Mouse (Mus musculus): ENCODE results near the gene Lefty2. TPM values are rescaled to one million over a fixed set of nuclear protein-coding genes. Genes with fewer than 3 reads are reported as not detected.

Lefty2 gene
- total RNA-seq, 4 experiments from 2014 or later = 1.1 to 3.0 (median 1.4) TPM

DNA sequence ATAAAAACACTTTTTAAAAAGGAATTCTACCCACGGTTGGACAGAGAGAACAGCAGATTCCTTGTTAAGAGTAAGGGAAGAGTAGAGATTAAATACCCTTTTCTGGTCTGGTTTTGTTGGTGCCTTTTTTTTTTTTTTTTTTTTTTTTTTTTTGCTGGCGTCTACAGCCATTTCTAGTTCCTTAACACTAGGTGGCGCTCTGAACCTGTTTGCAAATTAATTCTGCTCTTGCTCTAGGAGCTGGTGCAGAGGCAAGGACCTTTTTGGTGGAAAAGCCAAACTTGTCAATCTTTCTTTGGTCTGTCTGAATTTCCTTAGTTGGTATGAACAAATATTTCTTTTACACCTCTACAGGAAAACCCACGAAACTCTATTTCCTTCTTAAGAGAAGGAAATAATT is 8.2 kb downstream of the Lefty2 start:
- no peak for DNase-seq

DNA sequence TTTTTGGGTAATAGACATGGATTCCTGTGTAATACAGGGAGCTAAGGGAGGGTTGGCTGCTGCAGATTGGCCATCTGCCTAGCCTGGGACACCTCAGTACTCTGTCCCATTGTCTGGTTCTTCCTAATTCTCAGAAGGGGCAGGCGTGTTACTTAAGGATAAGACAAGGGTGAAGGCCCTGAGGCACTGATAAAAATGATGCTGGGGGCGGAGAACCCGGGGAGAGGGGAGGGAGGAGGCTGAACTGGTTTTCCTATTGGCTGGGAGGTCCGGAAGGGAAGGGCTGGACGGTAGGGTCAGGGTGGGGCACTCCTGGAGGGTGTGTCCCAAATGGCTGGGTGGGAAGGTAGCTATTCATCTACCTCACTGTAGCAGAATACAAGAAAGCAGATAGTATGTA is 10.0 kb downstream of the Lefty2 start:
- no peak for DNase-seq

DNA sequence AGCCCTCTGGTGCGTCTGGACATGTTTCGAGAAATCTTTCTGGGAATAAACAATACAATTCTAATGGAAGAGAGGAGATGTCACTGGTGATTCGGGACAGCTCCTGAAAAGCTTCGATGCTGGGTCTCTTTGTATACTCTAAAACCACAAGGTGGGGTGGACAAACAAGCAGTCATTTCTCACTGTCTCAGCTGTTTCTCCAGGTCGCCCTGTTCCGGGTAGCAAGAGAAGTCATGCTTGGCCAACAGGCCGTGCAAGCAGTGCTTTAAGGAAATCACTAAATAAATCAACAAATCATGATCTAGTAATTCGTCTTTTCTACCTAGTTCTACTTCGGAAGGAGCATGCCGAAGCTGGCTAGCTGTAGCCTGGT is 10.7 kb downstream of the Lefty2 start:
- no peak for DNase-seq

DNA sequence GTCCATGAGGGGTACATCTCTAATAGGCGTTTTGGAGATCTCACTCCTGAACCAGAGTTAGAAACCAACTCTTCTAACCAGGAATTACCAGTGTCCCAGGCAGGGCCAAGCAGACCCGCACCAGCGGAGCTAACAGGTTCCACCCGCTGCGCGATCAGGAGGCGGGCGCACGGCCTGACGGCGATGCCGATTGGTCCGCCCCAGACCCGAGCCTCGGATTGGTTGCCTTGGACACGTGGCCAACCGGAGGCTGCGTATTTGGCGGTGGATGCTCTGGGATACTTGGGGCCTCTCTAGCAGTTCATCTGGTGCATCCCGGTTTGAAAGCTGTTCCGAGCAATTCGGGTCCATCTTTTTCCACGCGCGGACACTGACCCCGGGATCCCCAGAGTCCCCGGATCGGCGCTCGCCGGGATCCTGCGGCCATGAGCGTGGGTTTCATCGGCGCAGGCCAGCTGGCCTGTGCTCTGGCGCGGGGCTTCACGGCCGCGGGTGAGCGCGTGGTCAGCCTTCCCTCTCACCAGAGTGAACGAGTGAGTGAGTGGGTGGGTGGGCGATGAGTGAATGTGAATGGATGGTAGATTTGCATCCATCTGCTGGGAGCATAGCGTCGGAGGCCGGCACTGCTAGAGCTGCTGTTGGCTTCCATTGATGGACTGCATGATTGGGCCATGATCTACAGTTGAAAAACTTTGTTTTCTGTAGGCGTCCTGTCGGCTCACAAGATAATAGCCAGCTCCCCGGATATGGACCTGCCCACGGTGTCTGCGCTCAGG is 11.3 kb downstream of the Lefty2 start, which contains the start of gene Pycr2:
TSS of gene Pycr2 (plus strand) at position 255 of the 776 bp plus-strand sequence.
- DNase-seq = peak; percentile 91

DNA sequence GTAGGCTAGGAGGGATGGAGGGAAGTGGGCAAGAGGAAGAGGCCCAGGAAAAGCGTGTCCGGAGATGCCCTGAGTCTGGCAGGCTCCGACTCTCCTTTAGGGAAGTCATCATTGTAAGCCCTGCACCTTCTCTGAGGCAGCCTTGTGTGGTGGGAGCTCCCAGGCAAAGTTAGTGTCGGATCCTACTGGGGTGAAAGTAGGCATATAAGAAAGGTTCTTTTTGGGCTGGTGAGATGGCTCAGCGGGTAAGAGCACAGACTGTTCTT is 11.8 kb downstream of the Lefty2 start:
- no peak for DNase-seq

DNA sequence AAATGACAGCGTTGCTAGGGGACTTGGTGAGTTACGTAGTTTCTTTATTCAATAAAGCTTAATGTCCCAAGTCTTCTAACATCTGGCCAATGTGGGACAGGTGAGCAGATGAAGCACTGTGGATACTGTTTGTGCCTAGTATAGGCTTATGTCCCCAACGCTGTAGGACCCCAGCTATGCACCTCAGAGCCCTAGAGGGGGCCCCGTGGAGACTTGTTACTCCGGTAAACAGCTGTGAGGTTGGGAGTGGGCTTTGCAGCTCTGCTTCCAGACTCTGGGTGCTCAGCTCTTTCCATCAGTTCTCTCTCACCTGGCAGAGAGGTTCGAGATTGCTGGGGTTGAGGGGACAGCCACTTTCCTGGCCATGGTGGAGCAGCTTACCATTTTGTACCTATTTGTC is 12.4 kb downstream of the Lefty2 start:
- no peak for DNase-seq

DNA sequence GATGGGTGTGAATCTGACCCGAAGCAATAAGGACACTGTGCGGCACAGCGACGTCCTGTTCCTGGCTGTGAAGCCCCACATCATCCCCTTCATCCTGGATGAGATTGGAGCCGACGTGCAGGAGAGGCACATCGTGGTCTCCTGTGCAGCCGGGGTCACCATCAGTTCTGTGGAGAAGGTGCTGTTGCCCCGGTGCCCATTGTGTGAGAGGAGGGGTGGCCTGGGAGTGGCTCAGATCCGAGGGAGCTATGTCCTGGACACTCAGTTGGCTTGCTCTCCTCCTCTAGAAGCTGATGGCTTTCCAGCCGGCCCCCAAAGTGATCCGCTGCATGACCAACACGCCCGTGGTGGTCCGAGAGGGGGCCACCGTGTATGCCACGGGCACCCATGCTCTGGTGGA is 13.0 kb downstream of the Lefty2 start:
- DNase-seq = no peak

DNA sequence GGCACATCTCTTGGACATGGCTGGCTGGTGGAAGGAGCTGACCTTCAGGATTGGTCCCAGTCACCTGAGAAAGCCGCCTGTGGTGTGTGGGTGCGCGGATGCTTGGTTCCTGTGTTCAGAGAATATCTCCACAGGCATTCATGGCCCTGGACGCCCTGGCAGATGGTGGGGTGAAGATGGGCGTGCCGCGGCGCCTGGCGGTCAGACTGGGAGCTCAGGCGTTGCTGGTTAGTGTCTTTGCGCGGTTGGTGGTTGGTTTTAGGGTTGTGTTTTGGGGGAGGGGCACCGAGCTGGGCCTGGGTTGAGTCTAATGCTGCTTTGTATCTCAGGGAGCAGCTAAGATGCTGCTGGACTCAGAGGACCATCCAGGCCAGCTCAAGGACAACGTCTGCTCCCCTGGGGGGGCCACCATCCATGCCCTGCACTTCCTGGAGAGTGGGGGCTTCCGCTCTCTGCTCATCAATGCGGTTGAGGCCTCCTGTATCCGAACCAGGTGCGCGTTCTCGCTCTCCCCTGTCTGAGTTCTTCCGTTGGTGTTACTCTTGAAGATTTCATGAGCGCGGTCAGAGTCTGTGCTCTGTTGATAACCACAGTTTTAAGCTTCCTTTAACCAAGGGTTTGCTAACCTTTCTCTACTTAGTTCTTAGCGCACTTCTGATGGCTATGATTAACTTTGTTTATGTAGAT is 13.7 kb downstream of the Lefty2 start:
- DNase-seq = no peak

DNA sequence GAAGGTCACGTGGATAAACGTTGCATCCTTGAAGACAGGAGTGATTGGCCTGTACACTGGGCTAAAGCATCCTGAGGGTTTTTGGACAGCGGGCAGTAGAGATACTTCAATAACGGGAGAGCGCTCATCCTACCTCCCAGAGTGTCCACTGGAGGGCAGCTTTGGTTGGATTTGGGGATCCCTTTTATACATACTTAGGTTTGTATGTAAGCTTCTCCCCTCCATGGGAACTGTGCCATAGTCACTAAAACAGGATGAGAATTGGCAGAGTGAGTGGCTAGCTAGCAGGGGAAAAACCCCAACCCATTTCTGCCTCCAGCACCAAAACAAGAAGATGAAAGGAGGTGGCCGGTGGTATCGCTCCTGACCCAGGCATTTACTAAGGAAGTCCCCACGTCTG is 18.2 kb downstream of the Lefty2 start:
- no peak for DNase-seq

DNA sequence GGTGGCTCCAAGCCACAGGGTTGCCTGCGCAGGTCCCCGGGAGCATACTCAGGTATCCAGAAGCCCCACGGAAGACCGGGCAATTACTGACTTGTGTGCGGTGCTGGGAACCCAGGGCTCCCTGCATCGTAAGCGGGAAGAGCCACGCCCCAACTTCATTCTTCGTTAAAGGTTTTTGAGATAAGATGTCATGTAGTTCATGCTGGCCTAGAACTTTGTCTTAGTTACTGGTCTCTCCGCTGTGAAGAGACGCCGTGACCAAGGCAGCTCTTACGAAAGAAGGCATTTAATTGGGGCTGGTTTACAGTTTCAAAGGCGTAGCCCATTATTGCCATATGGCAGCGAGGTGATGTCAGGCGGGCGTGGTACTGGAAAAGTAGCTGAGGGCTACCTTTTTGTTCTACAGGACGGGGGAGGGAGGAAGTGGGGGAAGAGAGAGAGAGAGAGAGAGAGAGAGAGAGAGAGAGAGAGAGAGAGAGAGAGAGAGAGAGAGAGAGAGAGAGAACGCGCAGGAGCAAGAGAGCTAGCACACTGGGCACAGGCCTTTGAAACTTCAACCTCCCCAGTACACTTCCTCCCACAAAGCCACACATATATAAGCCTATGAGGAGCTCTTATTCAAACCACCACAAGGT is 18.9 kb downstream of the Lefty2 start:
- no peak for DNase-seq

DNA sequence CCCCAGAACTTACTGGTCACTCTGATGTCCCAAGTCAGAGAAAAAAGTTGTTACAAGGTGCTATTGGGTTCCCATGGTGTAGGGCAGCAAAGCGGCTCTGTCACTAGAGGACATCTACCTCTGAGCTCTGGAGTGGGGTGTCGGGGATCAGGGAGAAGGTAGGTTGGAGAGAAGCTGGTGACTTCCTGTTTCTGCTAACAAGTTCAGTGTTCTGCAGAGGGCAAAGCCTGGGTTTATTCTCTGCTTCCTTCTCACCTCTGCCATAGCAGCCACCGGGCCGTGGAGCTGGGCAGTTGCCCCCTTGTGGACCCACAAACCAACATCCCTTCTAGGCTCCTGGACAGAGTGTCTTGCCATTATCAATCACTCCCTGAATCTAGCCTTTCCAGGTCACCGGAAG is 19.9 kb downstream of the Lefty2 start:
- DNase-seq = no peak

DNA sequence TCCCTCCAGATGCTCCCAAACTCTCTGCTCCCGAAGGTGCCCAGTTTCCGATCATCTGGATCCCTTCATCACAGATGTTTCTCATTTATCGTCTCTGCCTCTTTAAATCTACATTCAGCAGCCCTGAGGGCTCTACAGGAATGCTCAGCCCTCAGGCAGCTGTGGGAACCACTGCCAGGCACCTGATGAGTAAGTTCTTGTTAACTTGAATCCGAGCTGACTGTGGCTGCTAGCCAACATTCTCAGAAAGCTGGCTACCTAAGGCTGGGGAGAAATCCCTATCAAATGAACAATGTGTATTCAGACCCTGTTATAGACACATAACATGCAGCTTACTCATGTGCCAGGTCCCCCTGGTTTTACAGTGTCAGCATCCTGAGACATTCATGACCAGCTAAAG is 20.9 kb downstream of the Lefty2 start:
- no peak for DNase-seq

DNA sequence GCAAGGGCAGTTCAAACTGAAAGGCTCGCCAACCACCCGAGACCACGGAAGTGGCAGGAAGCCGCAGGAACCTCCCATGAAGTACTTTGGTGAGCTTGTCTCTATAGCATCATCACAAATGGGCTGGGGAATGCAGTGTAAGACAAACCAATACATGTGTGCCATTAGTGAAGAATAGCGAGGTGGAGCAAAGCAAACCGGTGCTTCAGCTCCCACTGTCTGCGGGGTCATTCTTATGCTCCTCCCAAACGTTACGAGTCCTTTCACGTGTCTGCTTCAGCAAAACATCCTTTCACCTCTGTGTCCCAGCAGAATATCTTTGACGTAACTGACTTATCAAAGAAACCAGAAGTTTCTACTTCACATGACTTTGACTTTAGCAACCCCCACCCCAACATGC is 23.5 kb downstream of the Lefty2 start:
- DNase-seq = no peak

DNA sequence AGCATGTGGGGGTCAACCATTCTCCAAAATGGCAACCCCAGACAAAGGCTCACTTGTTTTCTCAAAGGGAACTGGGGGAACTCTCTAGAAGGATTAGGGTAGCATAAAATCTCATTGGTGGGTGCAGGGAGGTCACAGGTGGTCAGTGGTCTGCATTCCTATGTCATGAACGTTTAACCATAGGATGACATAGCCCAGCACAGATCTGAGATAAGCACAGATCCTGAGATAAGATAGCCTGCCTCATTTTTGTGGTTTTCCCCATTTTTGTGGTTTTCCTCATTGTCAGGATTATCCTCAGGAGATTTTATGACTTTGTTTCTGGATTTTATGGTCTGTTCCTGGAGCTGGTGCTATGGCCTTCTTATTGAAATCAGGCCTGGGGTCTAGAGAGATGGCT is 24.1 kb downstream of the Lefty2 start:
- no peak for DNase-seq

DNA sequence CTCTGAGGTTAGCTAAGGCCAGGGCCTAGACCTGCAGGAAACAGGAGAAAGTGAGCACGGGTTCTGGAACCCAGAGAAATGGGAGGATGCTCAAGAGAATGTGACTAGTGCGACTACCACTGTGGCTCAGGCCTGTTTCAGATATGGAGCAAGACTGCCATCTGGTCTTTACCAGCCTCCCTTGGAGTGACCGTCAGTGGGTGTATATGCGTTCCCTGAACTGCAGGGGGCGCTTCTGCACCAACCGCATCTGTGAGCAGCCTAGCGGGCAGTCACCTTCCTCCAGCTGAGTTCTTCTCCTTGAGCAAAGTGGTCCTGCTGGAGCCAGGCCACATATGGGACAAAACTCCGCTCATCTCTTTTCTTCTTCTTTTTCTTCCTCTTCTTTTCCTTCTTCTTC is 26.8 kb downstream of the Lefty2 start:
- peak; percentile 47 for DNase-seq

DNA sequence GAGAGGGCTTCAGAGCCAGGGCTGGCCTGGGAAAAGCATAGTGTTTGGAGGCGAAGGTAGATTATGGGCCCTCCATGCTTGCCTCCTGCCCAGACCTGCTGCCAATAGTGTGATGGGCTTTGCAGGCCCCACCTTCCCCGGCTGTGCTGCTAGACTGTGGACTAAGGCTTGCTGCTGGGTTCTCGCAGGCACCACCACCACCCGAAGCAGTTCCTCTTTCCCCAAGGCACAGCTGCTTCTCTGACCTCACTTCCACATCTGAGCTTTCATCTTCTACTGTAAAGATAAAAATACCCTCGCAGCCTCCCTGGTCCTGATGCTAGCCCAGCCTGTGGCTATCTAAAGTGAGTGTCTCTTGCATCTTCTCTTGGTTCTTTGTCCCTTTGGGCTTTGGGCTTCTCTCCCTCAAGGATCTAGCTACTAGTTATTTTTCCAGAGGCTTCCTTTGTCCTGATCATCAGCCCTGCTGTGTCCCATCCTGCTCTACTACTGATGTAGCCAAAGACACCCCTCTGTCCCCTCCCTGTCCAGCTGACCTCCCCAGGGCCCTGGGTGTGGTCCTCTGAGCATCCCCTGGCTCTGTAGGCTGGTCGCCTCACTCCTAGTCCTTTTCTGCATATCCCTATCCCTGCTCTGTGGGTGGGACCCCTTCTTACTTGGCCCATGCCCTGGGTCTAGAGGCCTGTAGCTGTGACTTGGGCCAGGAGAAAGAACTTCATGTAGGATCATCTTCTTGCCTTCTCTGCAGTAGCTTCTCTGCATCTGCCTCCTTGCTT is 29.6 kb downstream of the Lefty2 start:
- DNase-seq = no peak

DNA sequence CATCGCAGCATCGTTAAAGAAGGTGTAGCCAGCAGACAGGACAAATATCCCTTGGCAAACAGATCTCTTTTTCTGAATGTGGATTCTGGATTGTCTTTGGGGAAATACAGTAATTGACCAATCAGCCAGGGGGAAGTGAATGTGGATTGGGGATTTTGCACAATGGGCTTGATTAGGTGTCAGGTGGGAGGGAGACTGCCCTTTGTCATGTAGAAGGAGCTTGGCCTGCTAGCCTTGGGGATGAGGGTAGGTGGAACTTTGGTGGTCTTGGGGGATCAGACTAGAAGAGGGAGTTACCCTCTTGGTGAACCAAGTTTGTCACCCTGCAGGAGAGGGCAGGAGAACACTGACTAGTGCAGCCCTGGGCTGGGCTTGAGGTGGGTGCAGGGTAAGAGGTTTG is 31.8 kb downstream of the Lefty2 start:
- DNase-seq = no peak

DNA sequence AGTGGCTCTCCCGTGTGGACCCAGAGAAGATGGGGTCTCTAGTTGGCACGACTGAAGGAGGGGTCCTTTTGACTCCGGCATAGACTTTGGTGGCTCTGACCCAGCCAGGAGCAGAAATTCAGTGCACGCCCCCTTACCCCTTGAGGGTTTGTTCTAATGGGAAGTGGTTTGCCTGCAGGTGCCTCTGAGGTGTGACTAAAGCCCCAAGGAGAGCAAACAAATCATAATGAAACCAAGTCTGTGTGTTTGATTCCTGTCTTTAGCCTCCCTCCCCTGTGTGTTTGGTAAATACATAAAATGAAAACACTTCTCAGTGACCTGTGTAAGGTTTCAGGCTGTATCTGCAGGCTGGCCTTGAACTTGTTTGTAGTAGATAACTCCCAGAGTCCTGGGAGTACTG is 33.4 kb downstream of the Lefty2 start:
- DNase-seq = no peak

DNA sequence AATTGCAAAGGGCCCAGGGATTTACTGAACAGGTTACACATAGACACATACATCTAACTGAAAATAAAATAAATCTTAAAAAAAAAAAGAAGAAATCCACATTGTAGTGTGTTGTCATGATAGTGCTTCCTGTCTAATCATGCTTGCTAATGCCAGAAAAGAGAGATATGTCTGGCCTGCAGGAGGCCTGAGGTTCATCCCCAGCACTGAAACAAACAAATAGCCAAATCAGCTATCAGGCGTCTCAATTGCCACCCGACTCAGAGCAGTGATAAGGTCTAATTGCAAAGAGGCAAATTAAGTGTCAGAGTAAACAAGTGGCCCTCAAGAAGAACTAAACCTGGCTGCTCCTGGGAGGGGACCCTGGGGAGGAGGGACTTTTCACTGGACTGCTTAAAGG is 36.7 kb downstream of the Lefty2 start:
- no peak for DNase-seq

DNA sequence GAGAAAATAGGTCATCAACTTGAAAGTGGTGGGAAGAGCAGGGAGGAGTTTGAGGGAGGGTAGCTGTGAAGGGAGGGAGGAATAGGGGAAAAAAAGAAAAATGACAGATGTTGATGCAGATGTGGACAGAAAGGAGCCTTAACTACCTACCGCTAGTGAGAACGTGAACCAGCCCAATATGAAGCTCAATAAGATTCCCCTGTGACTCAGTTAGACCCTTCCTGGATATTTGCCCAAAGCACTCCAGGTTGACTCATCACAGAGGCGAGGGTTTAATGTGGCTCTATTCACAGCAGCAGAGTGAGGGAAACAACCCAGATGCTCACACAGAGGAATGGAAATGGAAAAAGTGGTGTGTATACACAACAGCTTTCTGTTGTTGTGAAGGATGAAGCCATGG is 38.2 kb downstream of the Lefty2 start:
- no peak for DNase-seq

DNA sequence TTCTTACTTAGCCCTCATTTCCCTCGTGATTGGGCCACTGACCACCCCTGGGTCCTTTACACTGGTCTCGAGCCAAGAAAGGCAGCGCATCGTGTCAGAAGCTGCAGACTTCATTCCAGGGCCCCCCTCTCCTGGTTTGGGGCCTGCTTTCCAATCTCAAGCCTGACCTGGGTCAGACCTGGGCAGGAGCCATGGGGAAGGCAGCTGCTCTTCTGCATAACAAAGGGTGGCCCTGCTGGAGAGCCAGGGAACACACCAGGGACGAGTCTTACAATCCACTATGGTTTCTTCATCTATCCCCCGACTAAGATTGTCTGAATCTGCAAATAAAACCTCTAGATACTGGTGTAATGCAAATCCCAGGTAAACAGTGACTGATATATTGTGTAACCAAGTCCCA is 40.8 kb downstream of the Lefty2 start:
- no peak for DNase-seq

DNA sequence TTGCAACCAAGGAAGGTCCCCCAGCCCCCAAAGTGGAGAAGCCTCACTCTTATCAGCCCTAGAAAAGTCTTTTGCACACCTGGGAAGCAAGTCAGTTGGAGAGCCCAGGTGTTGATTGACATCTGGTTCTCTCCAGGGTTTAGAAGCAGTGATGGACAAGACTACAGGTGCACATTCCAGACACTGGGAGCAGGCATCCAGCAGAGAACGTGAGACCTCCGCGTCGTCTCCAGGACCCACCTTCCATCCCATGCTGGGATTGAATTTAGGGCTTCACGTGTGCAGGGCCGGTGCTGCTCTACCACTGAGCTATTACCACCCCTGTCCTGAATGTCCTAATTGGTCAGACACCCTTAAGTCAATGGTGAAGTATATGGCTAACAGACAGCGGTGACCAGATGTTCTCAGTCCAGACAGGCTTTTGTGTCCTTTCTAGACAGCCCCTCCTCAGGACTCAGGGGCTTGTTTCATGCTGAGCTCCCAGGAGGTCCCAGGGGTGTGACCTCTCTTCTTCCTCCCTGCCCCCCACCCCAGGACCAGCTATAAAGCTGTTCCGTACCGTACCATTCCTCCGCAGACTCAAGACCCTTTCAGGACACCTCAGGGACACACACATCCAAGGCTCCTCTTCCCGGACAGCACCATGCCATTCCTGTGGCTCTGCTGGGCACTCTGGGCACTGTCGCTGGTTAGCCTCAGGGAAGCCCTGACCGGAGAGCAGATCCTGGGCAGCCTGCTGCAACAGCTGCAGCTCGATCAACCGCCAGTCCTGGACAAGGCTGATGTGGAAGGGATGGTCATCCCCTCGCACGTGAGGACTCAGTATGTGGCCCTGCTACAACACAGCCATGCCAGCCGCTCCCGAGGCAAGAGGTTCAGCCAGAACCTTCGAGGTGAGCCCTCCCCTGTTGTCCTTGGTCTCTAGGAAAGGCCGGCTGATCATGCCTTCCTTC is 41.8 kb downstream of the Lefty2 start, which contains the start of gene Lefty1:
TSS of gene Lefty1 (plus strand) at position 556 of the 953 bp plus-strand sequence.
- no peak for DNase-seq
